Mouse (Mus musculus) hindbrain, postnatal 0 days (tissue): ENCODE results near the gene St6galnac6. TPM values are rescaled to one million over a fixed set of nuclear protein-coding genes. Genes with fewer than 3 reads are reported as not detected.

Experiments used
- ATAC-seq: fragments of 200-750 bp; cut with Nextera tagmentation; 2 replicates; pipeline ENCODE4 v1.8.0; 2017; ENCODE audit warnings: mild to moderate bottlenecking, moderate TSS enrichment, moderate library complexity
- DNase-seq: peaks from one replicate; pipeline ENCODE4 v3.0.0-alpha.2; 2015; ENCODE audit warnings: low spot score
- H3K27ac ChIP-seq: fragments of 300-500 bp; sonication (generic); 2 replicates; pipeline ENCODE4 v1.5.1; 2014; ENCODE audit warnings: mild to moderate bottlenecking
- H3K27me3 ChIP-seq: fragments of 300-500 bp; sonication (generic); 2 replicates; pipeline ENCODE4 v1.6.1; 2014; ENCODE audit warnings: low read length, mixed read lengths; ENCODE audit not compliant: insufficient read depth
- H3K36me3 ChIP-seq: fragments of 300-500 bp; sonication (generic); 2 replicates; pipeline ENCODE4 v1.6.1; 2014; ENCODE audit warnings: low read length, mixed read lengths; ENCODE audit not compliant: insufficient read depth
- H3K4me1 ChIP-seq: fragments of 300-500 bp; sonication (generic); 2 replicates; pipeline ENCODE4 v1.6.1; 2014; ENCODE audit warnings: antibody characterized with exemption, low read length, mixed read lengths; ENCODE audit not compliant: insufficient read depth
- H3K4me2 ChIP-seq: fragments of 300-500 bp; sonication (generic); 2 replicates; pipeline ENCODE4 v1.6.1; 2014; ENCODE audit warnings: low read depth, mild to moderate bottlenecking, low read length, moderate library complexity, mixed read lengths
- H3K4me3 ChIP-seq: fragments of 300-500 bp; sonication (generic); 2 replicates; pipeline ENCODE4 v1.5.1; 2014; ENCODE audit warnings: low read length
- H3K9ac ChIP-seq: fragments of 300-500 bp; sonication (generic); replicated peaks from 2 replicates; pipeline ENCODE4 v1.6.1; 2014; ENCODE audit warnings: mild to moderate bottlenecking, low read length, moderate library complexity, mixed read lengths
- H3K9me3 ChIP-seq: fragments of 300-500 bp; sonication (generic); 2 replicates; pipeline ENCODE4 v1.6.1; 2016; ENCODE audit warnings: low read length, mixed read lengths
- CTCF ChIP-seq: IDR thresholded peaks from 2 replicates; pipeline ENCODE4 v1.5.1; 2016; ENCODE audit warnings: antibody characterized with exemption, control low read depth, low read depth
- WGBS: fragments of 180-500 bp; shearing (Covaris S2); extraction: QIAGEN DNeasy Blood & Tissue Kit; methylation state at CpG from one replicate; pipeline ENCODE4 v1.1.7; 2014; 5-methylcytosine and 5-hydroxymethylcytosine counted together
- polyA plus RNA-seq: library from polyadenylated mRNA; unstranded; fragments of >200 nt; fragmentation: Nextera tagmentation; extraction: Ambion mirVana; gene quantifications from 2 replicates; pipeline ENCODE4 v1.2.1, GENCODE M21; 2015
- total RNA-seq: library from RNA; depleted of rRNA; stranded (reverse); fragments of >200 nt; gene quantifications from 2 replicates; pipeline ENCODE4 v1.2.3, GENCODE M21; 2014

St6galnac6 gene
- total and polyA plus RNA-seq, 2 experiments from 2014 or later = 40.9 to 114 TPM

DNA sequence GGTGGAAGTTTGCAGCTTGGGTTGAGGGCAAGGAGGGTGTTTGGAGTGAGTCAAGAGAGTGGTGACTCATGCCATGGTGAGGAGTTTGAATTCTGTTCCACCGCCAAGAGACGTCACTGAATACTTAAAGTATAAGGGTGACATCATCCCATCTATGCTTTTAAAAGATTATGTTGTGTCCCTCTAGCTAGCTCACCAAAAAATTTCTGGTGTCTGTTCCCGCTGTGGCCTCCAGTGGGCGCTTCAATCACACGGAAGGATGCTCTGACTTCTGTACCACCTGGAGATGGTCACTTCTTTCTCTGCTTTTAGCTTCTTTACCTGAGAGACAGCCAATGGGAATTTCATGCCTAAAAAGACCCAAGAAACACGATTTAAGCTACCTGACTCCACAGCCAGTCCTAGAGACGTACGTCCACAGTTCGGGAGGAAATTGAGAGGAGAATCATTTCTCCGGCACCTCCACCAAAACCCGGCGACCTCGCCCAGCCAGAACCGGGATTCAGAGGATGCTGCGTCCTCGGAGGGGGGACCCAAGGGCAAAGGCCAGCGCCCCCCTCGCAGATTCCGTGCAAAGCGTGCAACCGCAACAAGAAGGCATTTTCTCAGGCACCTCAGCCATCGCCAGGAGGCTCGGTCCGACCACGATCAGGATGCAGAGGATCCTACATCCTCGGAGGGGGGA is 24.5 kb upstream of the St6galnac6 start:
- Histone ChIP-seq H3K4me3 (peak overlapping the region; percentile 48), H3K36me3 (no peaks in the 10 kb centered on the region), H3K4me1 (peaks cover 15% of the 10 kb centered on the region), H3K27me3 (no peaks in the 10 kb centered on the region), H3K9me3 (no peaks in the 10 kb centered on the region), H3K4me2 (peak overlapping the region; percentile 90), H3K27ac (peak overlapping the region; percentile 73), H3K9ac (peak overlapping the region; percentile 65)
- TF ChIP-seq CTCF = peak; percentile 80
- DNase-seq (peak; percentile 80), ATAC-seq (peak; percentile 8; the same call in 1 of the 2 replicates)
- WGBS = under 1% methylated on average over 26 of the region's 26 CpGs

DNA sequence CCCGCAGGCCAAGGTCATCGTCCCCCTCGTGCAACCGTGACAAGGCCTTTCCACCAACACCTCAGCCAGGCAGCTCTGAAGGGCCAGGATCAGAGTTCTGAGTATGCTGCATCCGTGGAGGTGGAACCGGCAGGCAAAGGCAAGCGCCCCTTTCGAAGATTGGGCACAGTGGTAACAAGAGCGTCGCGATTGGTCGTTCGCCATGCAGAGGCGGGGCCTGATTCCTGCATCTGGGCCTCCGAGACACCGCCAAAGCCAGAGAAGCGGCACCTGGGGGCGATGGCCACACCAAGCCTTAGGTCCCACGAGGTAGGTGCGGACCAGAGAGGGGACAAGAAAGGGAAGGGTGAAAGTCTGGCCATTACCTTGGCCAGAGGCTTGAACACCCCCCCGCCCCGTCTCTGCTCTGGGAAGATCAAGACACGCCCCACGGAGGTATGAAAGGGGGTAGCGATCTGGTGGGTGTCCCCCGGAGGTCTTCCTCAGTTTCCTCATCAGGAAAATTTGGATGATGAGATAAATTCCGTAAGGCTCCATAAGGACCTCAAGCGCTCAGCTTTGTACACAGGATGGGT is 23.8 kb upstream of the St6galnac6 start, which contains the start of gene 9430097D07Rik:
Gene 9430097D07Rik, minus strand, starts transcription at position 99 of the 575 bp plus-strand sequence.
- Histone ChIP-seq H3K4me3 (peak within 1 kb of the TSS; percentile 48), H3K27me3 (no peaks in the 10 kb centered on the region), H3K4me2 (peak within 1 kb of the TSS; percentile 90), H3K27ac (peak within 1 kb of the TSS; percentile 73), H3K4me1 (peaks cover 15% of the 10 kb centered on the region), H3K9me3 (no peaks in the 10 kb centered on the region), H3K36me3 (no peaks in the 10 kb centered on the region), H3K9ac (peak within 1 kb of the TSS; percentile 65)
- peak; percentile 87 for DNase-seq
- WGBS = 6% methylated on average over 28 of the region's 28 CpGs
- ATAC-seq = peak; percentile 75
- TF ChIP-seq CTCF = no peak

DNA sequence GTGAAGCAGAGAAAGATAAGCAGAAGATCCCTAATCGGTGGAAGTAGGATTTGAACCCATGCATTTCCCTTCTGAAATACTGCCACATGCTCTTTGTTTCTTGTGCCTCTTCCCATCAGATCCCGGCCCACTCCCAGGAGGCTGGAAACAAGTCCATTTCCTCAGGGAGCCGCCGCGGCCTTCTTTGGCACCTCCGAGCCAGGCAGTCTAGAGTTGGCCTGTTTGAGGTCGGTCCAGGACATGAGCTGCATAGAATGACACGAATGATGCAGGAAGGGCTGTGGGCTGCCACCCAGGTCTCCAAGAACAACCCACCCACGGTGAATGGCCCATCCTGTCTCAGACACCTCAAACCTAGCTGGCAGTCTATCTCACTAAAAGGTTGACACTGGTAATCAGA is 23.0 kb upstream of the St6galnac6 start:
- DNase-seq = no peak
- Histone ChIP-seq H3K9ac (peak overlapping the region; percentile 65; the same call in 1 of the 2 replicates), H3K4me3 (no peak overlapping the region), H3K4me1 (peaks cover 12% of the 10 kb centered on the region), H3K36me3 (no peaks in the 10 kb centered on the region), H3K9me3 (no peaks in the 10 kb centered on the region), H3K27me3 (no peaks in the 10 kb centered on the region), H3K27ac (no peak overlapping the region), H3K4me2 (peak overlapping the region; percentile 90; the same call in 1 of the 2 replicates)
- WGBS = 88% methylated on average over 9 of the region's 9 CpGs
- TF ChIP-seq CTCF = no peak
- ATAC-seq = no peak

DNA sequence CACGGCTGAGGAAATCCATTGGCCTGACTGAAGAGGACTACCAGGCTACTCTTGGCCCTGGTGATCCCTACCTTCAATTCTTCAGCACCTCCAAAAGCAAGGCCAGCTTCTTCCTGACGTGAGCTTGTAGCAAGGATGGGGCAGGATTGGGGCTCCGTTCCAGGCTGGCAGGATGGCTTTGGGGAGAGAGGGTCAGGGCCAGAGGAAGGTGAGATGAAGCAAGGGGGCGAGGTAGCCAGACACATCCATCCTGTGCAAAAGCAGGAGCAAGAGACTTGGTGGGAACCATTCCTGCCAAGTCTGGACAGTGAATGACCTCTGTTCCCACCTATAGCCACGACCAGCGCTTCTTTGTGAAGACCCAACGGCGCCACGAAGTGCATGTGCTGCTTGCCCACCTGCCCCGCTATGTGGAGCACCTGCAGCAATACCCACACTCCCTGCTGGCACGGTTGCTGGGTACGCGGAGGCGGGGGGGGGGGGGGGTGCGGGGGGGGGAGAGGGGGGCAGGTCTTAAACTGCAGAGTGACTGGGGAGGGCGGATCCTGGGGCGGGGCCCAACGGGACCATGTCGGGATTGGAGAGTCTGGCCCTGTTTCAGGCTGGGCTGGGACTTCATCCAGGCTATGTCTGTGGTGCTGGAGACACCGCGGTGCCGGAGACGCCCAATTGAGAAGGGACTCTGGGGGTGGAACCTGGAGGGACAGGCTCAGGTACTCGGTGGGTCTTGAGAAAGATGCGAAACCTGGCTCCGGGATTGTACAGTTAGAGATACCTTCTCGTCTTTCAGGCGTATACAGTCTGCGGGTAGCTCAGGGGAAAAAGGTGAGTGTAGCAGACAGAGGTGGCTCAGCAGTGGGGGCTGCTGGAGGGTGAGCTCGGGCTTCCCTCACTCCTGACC is 21.1 kb upstream of the St6galnac6 start:
- H3K9me3 ChIP-seq = no peaks in the 10 kb centered on the region
- H3K27me3 ChIP-seq = no peaks in the 10 kb centered on the region
- TF ChIP-seq CTCF = no peak
- H3K4me2 ChIP-seq = no peak overlapping the region
- ATAC-seq (no peak), DNase-seq (no peak)
- WGBS = 41% methylated on average over 25 of the region's 30 CpGs
- no peak overlapping the region for H3K4me3 ChIP-seq
- peaks cover 9% of the 10 kb centered on the region; the same call in 1 of the 2 replicates for H3K4me1 ChIP-seq
- no peak overlapping the region for H3K9ac ChIP-seq
- H3K36me3 ChIP-seq = no peaks in the 10 kb centered on the region
- no peak overlapping the region for H3K27ac ChIP-seq

DNA sequence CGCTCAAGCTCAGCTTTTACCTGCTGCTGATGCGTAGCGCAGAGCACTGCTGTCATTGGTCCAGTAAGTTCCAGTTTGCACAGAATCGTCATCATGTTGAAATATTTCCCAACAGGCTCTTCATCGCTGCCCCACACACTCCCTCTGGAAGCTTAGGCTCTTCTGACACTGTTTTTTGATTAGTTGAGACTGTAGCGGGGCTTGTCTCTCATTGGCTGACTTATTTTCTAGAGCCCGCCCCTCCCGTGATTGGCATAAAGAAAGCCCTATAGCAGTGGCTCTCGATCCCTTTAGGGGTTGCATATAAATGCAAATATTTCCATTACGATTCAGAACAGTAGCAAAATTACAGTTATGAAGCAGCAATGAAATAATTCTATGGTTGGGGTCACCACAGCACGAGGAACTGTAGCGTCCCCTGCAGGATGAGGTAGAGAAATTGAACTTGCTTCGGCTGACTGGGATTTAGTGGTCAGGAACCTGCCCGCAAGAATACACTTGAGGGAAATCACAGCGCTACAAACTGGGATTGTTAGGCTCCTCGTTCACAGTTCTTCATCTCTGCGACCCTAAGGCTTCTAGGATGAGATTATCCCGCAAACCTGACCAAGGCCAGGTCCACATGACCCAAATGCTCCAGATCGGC is 17.9 kb upstream of the St6galnac6 start:
- H3K27ac ChIP-seq = no peak overlapping the region
- no peaks in the 10 kb centered on the region for H3K9me3 ChIP-seq
- ATAC-seq (peak; percentile 61; the same call in 1 of the 2 replicates), DNase-seq (peak; percentile 78)
- H3K4me3 ChIP-seq = peak overlapping the region; percentile 21
- peak overlapping the region; percentile 44 for H3K4me2 ChIP-seq
- H3K4me1 ChIP-seq = peaks cover 8% of the 10 kb centered on the region; the same call in 1 of the 2 replicates
- 32% methylated on average over 19 of the region's 19 CpGs for WGBS
- peak; percentile 40 for TF ChIP-seq CTCF
- H3K27me3 ChIP-seq = no peaks in the 10 kb centered on the region
- H3K36me3 ChIP-seq = no peaks in the 10 kb centered on the region
- H3K9ac ChIP-seq = no peak overlapping the region
